Mouse (Mus musculus) kidney, postnatal 0 days (tissue): ENCODE measurements around the gene Lrrc10b. TPM values are rescaled to one million over a fixed set of nuclear protein-coding genes. Genes with fewer than 3 reads are reported as not detected.
A peak's percentile ranks its signal among the peaks of the same experiment; 100 is the strongest.

Experiments used
- ATAC-seq: fragments of 200-750 bp; cut with Nextera tagmentation; replicated peaks from 2 replicates; pipeline ENCODE4 v1.8.0; 2017; ENCODE audit warnings: low read depth, moderate number of reproducible peaks, moderate TSS enrichment, moderate library complexity; ENCODE audit not compliant: low FRiP score
- DNase-seq: peaks from one replicate; pipeline ENCODE4 v3.0.0-alpha.2; 2016; ENCODE audit warnings: low spot score
- H3K27ac ChIP-seq: fragments of 300-500 bp; sonication (generic); 2 replicates; pipeline ENCODE4 v1.5.1; 2014; ENCODE audit warnings: mild to moderate bottlenecking
- H3K27me3 ChIP-seq: fragments of 300-500 bp; sonication (generic); 2 replicates; pipeline ENCODE4 v1.6.1; 2014; ENCODE audit warnings: low read length, mixed read lengths; ENCODE audit not compliant: insufficient read depth
- H3K36me3 ChIP-seq: fragments of 300-500 bp; sonication (generic); 2 replicates; pipeline ENCODE4 v1.6.1; 2014; ENCODE audit warnings: low read length, mixed read lengths; ENCODE audit not compliant: insufficient read depth
- H3K4me1 ChIP-seq: fragments of 300-500 bp; sonication (generic); replicated peaks from 2 replicates; pipeline ENCODE4 v1.6.1; 2014; ENCODE audit warnings: antibody characterized with exemption, low read length, mixed read lengths; ENCODE audit not compliant: insufficient read depth
- H3K4me2 ChIP-seq: fragments of 300-500 bp; sonication (generic); 2 replicates; pipeline ENCODE4 v1.6.1; 2014; ENCODE audit warnings: mild to moderate bottlenecking, low read length, moderate library complexity, mixed read lengths
- H3K4me3 ChIP-seq: fragments of 300-500 bp; sonication (generic); replicated peaks from 2 replicates; pipeline ENCODE4 v1.5.1; 2014; ENCODE audit warnings: low read depth, low read length
- H3K9ac ChIP-seq: fragments of 300-500 bp; sonication (generic); 2 replicates; pipeline ENCODE4 v1.6.1; 2014; ENCODE audit warnings: low read depth, low read length
- H3K9me3 ChIP-seq: fragments of 300-500 bp; sonication (generic); replicated peaks from 2 replicates; pipeline ENCODE4 v1.6.1; 2016; ENCODE audit warnings: low read length, inconsistent platforms, mixed read lengths
- CTCF ChIP-seq: IDR thresholded peaks from 2 replicates; pipeline ENCODE4 v1.5.1; 2016; ENCODE audit warnings: antibody characterized with exemption, low read depth, mild to moderate bottlenecking, moderate library complexity
- WGBS: fragments of 180-500 bp; shearing (Covaris S2); extraction: QIAGEN DNeasy Blood & Tissue Kit; methylation state at CpG from one replicate; pipeline ENCODE4 v1.1.7; 2014; 5-methylcytosine and 5-hydroxymethylcytosine counted together
- polyA plus RNA-seq: library from polyadenylated mRNA; unstranded; fragments of >200 nt; fragmentation: Nextera tagmentation; extraction: Ambion mirVana; gene quantifications from 2 replicates; pipeline ENCODE4 v1.2.1, GENCODE M21; 2015

The Lrrc10b gene
- polyA plus RNA-seq, 1 experiment from 2014 or later = 0.80 TPM

DNA sequence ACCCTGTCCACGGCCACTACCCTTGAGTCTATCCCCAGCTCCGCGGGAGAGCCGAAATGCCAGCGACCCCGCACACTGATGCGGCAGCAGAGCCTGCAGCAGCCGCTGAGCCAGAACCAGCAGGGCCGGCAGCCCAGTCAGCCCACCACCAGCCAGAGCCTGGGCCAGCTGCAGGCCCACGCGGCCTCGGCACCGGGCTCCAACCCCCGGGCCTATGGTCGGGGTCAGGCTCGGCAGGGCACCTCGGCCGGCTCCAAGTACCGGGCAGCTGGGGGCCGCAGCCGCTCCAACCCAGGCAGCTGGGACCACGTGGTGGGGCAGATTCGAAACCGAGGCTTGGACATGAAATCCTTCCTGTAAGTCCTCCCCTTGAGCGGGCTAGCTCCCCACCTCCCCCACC is 31.0 kb downstream of the Lrrc10b start:
- H3K4me1 ChIP-seq = peaks cover 52% of the 10 kb centered on the region
- no peak for ATAC-seq
- no peak overlapping the region for H3K27ac ChIP-seq

DNA sequence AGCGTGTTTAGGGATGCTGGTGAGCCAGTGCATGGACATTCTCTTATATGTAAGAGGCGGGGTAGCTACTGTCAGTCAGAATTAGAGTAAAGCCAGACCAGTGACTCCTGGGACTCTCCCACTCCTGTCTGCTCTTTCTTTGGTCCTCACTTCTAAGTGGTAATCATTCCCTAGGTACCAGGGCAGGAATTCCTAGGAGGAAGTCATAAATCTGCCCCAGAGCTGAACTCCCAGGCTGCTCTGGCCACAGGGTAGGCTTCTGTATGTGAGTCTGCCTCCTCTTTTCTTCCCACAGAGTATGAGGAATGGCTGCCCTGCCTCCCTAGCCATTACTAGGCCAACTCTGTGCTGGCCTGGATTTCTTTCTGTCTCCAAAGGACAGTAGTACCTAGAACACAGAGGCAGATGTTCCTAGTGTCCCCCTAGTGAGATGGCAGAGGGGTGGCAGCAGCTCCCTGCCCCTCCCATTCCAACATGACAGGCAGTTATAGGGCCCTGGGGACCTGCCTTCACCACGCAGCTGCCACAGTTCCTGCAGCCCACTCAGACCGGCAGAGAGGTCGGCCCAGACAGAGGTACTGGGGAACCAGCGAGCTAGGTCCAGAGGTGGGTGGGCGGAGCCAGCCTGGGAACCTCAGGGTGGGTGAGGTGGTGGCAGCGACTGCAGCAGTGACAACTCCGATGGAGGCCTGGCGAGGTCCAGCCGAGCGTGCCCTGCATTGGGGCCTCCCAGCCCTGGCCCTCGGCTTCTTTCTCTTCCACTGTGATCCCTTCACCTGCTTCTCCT is 31.6 kb downstream of the Lrrc10b start:
- H3K9ac ChIP-seq = 0 out of 2 replicates have a peak overlapping the region, but pooled peaks have one; percentile 8
- H3K27ac ChIP-seq = peak overlapping the region; percentile 39; the same call in 1 of the 2 replicates
- WGBS = 21% methylated on average over 13 of the region's 13 CpGs
- no peaks in the 10 kb centered on the region for H3K9me3 ChIP-seq
- H3K4me3 ChIP-seq = no peak overlapping the region
- peak; percentile 79 for DNase-seq
- H3K4me2 ChIP-seq = peak overlapping the region; percentile 34; the same call in 1 of the 2 replicates
- ATAC-seq = peak; percentile 40
- no peaks in the 10 kb centered on the region for H3K27me3 ChIP-seq
- no peaks in the 10 kb centered on the region for H3K36me3 ChIP-seq
- no peak for TF ChIP-seq CTCF
- H3K4me1 ChIP-seq = peaks cover 52% of the 10 kb centered on the region

More for the DNA sequence above, 31.0 kb downstream of the Lrrc10b start:
- H3K27me3 ChIP-seq = no peaks in the 10 kb centered on the region
- H3K36me3 ChIP-seq = no peaks in the 10 kb centered on the region
- H3K4me3 ChIP-seq = no peak overlapping the region
- no peak for TF ChIP-seq CTCF
- DNase-seq = no peak
- 0 out of 2 replicates have a peak overlapping the region, but pooled peaks have one; percentile 8 for H3K9ac ChIP-seq
- H3K4me2 ChIP-seq = peak overlapping the region; percentile 34
- no peaks in the 10 kb centered on the region for H3K9me3 ChIP-seq
- 16% methylated on average over 25 of the region's 25 CpGs for WGBS

DNA sequence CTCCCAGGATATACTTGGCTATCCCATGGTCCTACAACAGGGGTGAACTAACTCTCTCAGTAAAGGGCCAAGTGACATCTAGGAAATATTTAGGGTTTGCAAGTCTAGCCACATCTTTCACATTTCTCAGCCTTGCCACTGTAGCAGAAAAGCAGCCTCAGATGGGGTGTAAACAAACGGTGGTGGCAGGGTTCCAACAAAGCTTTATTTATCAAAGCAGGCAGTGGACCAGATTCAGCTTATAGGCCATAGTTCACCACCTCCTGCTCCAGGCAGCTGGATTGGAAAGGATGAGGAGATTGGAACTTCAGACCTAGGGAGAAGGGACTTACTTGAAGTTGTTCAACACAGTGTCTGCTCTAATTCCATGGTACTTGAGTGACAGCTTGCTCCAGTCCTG is 32.5 kb downstream of the Lrrc10b start:
- no peak for ATAC-seq
- peaks cover 52% of the 10 kb centered on the region for H3K4me1 ChIP-seq
- H3K27me3 ChIP-seq = no peaks in the 10 kb centered on the region
- no peak overlapping the region for H3K27ac ChIP-seq
- no peak overlapping the region for H3K9ac ChIP-seq
- TF ChIP-seq CTCF = no peak
- H3K4me2 ChIP-seq = no peak overlapping the region
- H3K36me3 ChIP-seq = no peaks in the 10 kb centered on the region
- 16% methylated on average over 1 of the region's 1 CpGs for WGBS
- H3K4me3 ChIP-seq = no peak overlapping the region
- H3K9me3 ChIP-seq = no peaks in the 10 kb centered on the region
- peak; percentile 54 for DNase-seq

GRCm38 (mm10) chr19:10421986-10422976 is 35.0 kb downstream of the Lrrc10b start:
- Histone ChIP-seq H3K4me3 (peak overlapping the region; percentile 13), H3K4me2 (peak overlapping the region; percentile 48), H3K9me3 (no peaks in the 10 kb centered on the region), H3K9ac (no peak overlapping the region), H3K27me3 (no peaks in the 10 kb centered on the region), H3K27ac (no peak overlapping the region), H3K36me3 (no peaks in the 10 kb centered on the region), H3K4me1 (peaks cover 32% of the 10 kb centered on the region)
- no peak for ATAC-seq
- WGBS = 6% methylated on average over 53 of the region's 53 CpGs
- no peak for TF ChIP-seq CTCF
- no peak for DNase-seq

GRCm38 (mm10) chr19:10417436-10417835 is 39.8 kb downstream of the Lrrc10b start:
- H3K27ac ChIP-seq = 0 out of 2 replicates have a peak overlapping the region, but pooled peaks have one; percentile 25
- H3K4me3 ChIP-seq = no peak overlapping the region
- peaks cover 10% of the 10 kb centered on the region; the same call in 1 of the 2 replicates for H3K4me1 ChIP-seq
- DNase-seq (no peak), ATAC-seq (no peak)
- no peaks in the 10 kb centered on the region for H3K36me3 ChIP-seq
- H3K9me3 ChIP-seq = no peaks in the 10 kb centered on the region
- TF ChIP-seq CTCF = no peak
- H3K9ac ChIP-seq = no peak overlapping the region
- H3K27me3 ChIP-seq = no peaks in the 10 kb centered on the region
- WGBS = 61% methylated on average over 12 of the region's 12 CpGs
- H3K4me2 ChIP-seq = no peak overlapping the region

DNA sequence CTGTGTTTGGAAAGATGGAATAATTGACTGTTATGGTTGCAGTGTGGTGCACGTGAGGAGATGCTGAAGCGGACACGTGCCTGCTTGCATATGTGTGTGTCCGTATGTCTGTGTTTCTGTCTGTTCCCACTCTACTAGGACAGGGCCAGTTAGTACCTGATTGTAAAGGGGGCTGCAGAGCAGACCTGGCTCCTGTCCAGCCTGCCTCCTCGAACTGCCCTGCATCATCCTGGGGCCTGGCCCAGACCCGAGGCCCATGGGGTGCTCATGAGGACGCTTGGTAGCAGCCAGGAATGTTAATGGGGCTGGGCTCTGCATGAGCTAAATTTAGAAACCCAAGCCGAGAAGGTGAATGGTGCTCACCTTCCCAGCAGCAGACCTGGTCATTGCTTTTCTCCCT is 40.4 kb downstream of the Lrrc10b start:
- Histone ChIP-seq H3K4me3 (no peak overlapping the region), H3K4me1 (peaks cover 7% of the 10 kb centered on the region; the same call in 1 of the 2 replicates), H3K36me3 (no peaks in the 10 kb centered on the region), H3K27me3 (no peaks in the 10 kb centered on the region), H3K4me2 (no peak overlapping the region), H3K27ac (0 out of 2 replicates have a peak overlapping the region, but pooled peaks have one; percentile 25), H3K9ac (no peak overlapping the region), H3K9me3 (no peaks in the 10 kb centered on the region)
- no peak for ATAC-seq
- TF ChIP-seq CTCF = no peak
- no peak for DNase-seq
- 52% methylated on average over 8 of the region's 8 CpGs for WGBS
